ENCODE assay signal across 16 mouse cellular contexts in the genomic region with DNA sequence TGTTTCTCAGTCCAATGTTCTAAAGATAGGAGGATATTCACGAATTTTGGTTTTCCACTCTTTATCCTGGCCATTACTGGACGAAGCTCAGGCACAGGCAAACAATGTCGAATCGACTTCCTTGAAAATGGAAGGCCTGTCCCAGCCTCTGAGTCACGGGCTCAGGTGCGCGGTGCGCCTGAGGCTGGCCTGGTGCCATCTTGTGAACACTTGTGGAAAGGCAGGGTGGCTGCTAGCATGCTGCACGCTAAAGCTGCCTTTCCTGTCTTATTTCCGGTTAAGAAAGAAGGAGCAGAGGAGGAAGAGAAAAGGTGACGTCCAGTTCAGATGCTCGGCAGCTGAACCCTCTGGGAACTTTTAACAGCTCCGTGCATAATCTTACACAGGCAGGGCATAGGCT.
DNase-seq lines count a peak whose midpoint lies in the region; ATAC-seq and TF ChIP-seq lines count a peak whose summit lies in the region.
"Had no signal": no experiment of that assay in that cellular context is flagged by ENCODE, and none has a peak within 500 bp of the region (broad histone marks: within the 10 kb centered on the region; RNA-seq: fewer than 3 reads in every experiment).

No protein-coding gene starts in this region.

- TF ChIP-seq POLR2A in ES-Bruce4 (IDR thresholded peaks at IDR 0.05; ENCODE audit: insufficient read depth, low read length) = no peak

- H3K4me1 ChIP-seq in midbrain, embryonic 11.5 days (ENCODE audit: control insufficient read depth, insufficient read depth, low read length) = no peaks in the 10 kb centered on the region
- H3K4me1 ChIP-seq in midbrain, embryonic 14.5 days (ENCODE audit: control insufficient read depth, insufficient read depth, low read length) = no peaks in the 10 kb centered on the region
- no peaks in the 10 kb centered on the region for H3K4me1 ChIP-seq in ES-Bruce4 (ENCODE audit: control insufficient read depth, insufficient read depth, low read length)
- H3K4me1 ChIP-seq in intestine, embryonic 15.5 days (replicated peaks) = no peaks in the 10 kb centered on the region
- H3K4me1 ChIP-seq: forebrain, embryonic 12.5 days; heart, embryonic 10.5 days; hindbrain, embryonic 10.5 days; neural tube, embryonic 15.5 days had no signal

- no peak for TF ChIP-seq EP300 in ES-Bruce4 (IDR thresholded peaks at IDR 0.05; ENCODE audit: insufficient read depth, low read depth, low read length)

- intact Hi-C loops in heart, postnatal 10 days (cut with DNase I) = no loop called here
- intact Hi-C loops in heart, postnatal 14 days (cut with DNase I) = no loop called here

- no peak for ATAC-seq in midbrain, embryonic 11.5 days (ENCODE audit: low FRiP score)
- ATAC-seq in midbrain, embryonic 14.5 days (ENCODE audit: low FRiP score, low TSS enrichment) = no peak
- ATAC-seq in intestine, embryonic 15.5 days = no peak
- ATAC-seq: activated CD4-positive, CD25-positive, alpha-beta regulatory T cell, adult 4 months had no signal

- TF ChIP-seq CTCF in ES-Bruce4 (IDR thresholded peaks at IDR 0.05; ENCODE audit: low read depth, low read length) = peak; percentile 22

- H3K9me3 ChIP-seq in midbrain, embryonic 11.5 days (ENCODE audit: control insufficient read depth, low read length) = no peaks in the 10 kb centered on the region
- no peaks in the 10 kb centered on the region for H3K9me3 ChIP-seq in midbrain, embryonic 14.5 days (ENCODE audit: control insufficient read depth, low read length)
- H3K9me3 ChIP-seq in ES-Bruce4 (replicated peaks; ENCODE audit: control insufficient read depth, insufficient read depth, low read length, poor library complexity, severe bottlenecking) = no peaks in the 10 kb centered on the region
- H3K9me3 ChIP-seq in intestine, embryonic 15.5 days = no peaks in the 10 kb centered on the region
- H3K9me3 ChIP-seq: embryonic facial prominence, embryonic 15.5 days; forebrain, embryonic 12.5 days; G1E; heart, embryonic 10.5 days; hindbrain, embryonic 10.5 days; neural tube, embryonic 15.5 days had no signal

- no peak overlapping the region for H3K4me3 ChIP-seq in midbrain, embryonic 11.5 days (ENCODE audit: low read depth, low read length)
- H3K4me3 ChIP-seq in midbrain, embryonic 14.5 days (replicated peaks; ENCODE audit: low read depth, low read length) = no peak overlapping the region
- H3K4me3 ChIP-seq in ES-Bruce4 (ENCODE audit: low read depth, low read length) = no peak overlapping the region
- H3K4me3 ChIP-seq in intestine, embryonic 15.5 days (replicated peaks) = no peak overlapping the region
- H3K4me3 ChIP-seq: embryonic facial prominence, embryonic 15.5 days; forebrain, embryonic 12.5 days; heart, embryonic 10.5 days; hindbrain, embryonic 10.5 days; layer of hippocampus, adult 2 months; neural tube, embryonic 15.5 days had no signal

- H3K27me3 ChIP-seq in midbrain, embryonic 11.5 days (ENCODE audit: control insufficient read depth, insufficient read depth, low read length) = no peaks in the 10 kb centered on the region
- H3K27me3 ChIP-seq in midbrain, embryonic 14.5 days (ENCODE audit: control insufficient read depth, insufficient read depth, low read length) = no peaks in the 10 kb centered on the region
- H3K27me3 ChIP-seq in ES-Bruce4 (ENCODE audit: control insufficient read depth, insufficient read depth, low read length, poor library complexity, severe bottlenecking) = no peaks in the 10 kb centered on the region
- H3K27me3 ChIP-seq in intestine, embryonic 15.5 days (replicated peaks) = no peaks in the 10 kb centered on the region
- H3K27me3 ChIP-seq: embryonic facial prominence, embryonic 15.5 days; forebrain, embryonic 12.5 days; neural tube, embryonic 15.5 days had no signal

- DNase-seq in heart, postnatal 10 days = peak; percentile 22 to 25
- DNase-seq in heart, postnatal 14 days = no peak
- peak; percentile 47 for DNase-seq in midbrain, embryonic 11.5 days (ENCODE audit: low spot score, missing footprints)
- DNase-seq in midbrain, embryonic 14.5 days = no peak
- DNase-seq in ZHBTc4 (ENCODE audit: low read depth, low spot score) = peak; percentile 75
- DNase-seq: lung, embryonic 14.5 days had no signal

- H3K36me3 ChIP-seq in midbrain, embryonic 11.5 days (ENCODE audit: control insufficient read depth, insufficient read depth, low read length) = no peaks in the 10 kb centered on the region
- H3K36me3 ChIP-seq in midbrain, embryonic 14.5 days (ENCODE audit: control insufficient read depth, insufficient read depth, low read length) = no peaks in the 10 kb centered on the region
- H3K36me3 ChIP-seq in ES-Bruce4 (ENCODE audit: control insufficient read depth, insufficient read depth, low read length, poor library complexity, severe bottlenecking) = no peaks in the 10 kb centered on the region
- no peaks in the 10 kb centered on the region for H3K36me3 ChIP-seq in intestine, embryonic 15.5 days
- H3K36me3 ChIP-seq: embryonic facial prominence, embryonic 15.5 days; forebrain, embryonic 12.5 days; G1E; heart, embryonic 10.5 days; hindbrain, embryonic 10.5 days; neural tube, embryonic 15.5 days had no signal

- H3K4me2 ChIP-seq in midbrain, embryonic 11.5 days = no peak overlapping the region
- no peak overlapping the region for H3K4me2 ChIP-seq in midbrain, embryonic 14.5 days (ENCODE audit: low read length)
- no peak overlapping the region for H3K4me2 ChIP-seq in intestine, embryonic 15.5 days (replicated peaks)
- H3K4me2 ChIP-seq: embryonic facial prominence, embryonic 15.5 days; forebrain, embryonic 12.5 days; lung, embryonic 14.5 days; neural tube, embryonic 15.5 days had no signal

- no peak overlapping the region for H3K9ac ChIP-seq in midbrain, embryonic 11.5 days (ENCODE audit: low read length)
- H3K9ac ChIP-seq in midbrain, embryonic 14.5 days (replicated peaks; ENCODE audit: low read length) = no peak overlapping the region
- no peak overlapping the region for H3K9ac ChIP-seq in ES-Bruce4 (ENCODE audit: low read depth, poor library complexity, severe bottlenecking)
- H3K9ac ChIP-seq in intestine, embryonic 15.5 days = no peak overlapping the region
- H3K9ac ChIP-seq: embryonic facial prominence, embryonic 15.5 days; forebrain, embryonic 12.5 days; lung, embryonic 14.5 days; neural tube, embryonic 15.5 days had no signal

- 82% methylated on average over 13 of the region's 13 CpGs for WGBS in midbrain, embryonic 11.5 days
- 84% methylated on average over 13 of the region's 13 CpGs for WGBS in midbrain, embryonic 14.5 days
- 81% methylated on average over 13 of the region's 13 CpGs for WGBS in intestine, embryonic 15.5 days

- no peak overlapping the region for H3K27ac ChIP-seq in midbrain, embryonic 11.5 days (ENCODE audit: low read depth, low read length)
- H3K27ac ChIP-seq in midbrain, embryonic 14.5 days (replicated peaks; ENCODE audit: low read depth, low read length) = no peak overlapping the region
- no peak overlapping the region for H3K27ac ChIP-seq in ES-Bruce4 (ENCODE audit: insufficient read depth, low read length)
- no peak overlapping the region for H3K27ac ChIP-seq in intestine, embryonic 15.5 days
- H3K27ac ChIP-seq: embryonic facial prominence, embryonic 15.5 days; forebrain, embryonic 12.5 days; heart, embryonic 10.5 days; hindbrain, embryonic 10.5 days; layer of hippocampus, adult 2 months; neural tube, embryonic 15.5 days had no signal

Comparison
In these comparisons a context has a peak if more than half of its experiments do, and no peak if none do; other contexts are left out.
1. DNase-seq: peak in heart, postnatal 10 days (2 of 2), midbrain, embryonic 11.5 days (single experiment) and ZHBTc4 (single experiment); none in heart, postnatal 14 days (0 of 2) and midbrain, embryonic 14.5 days (single experiment).